Mouse (Mus musculus): ENCODE results near the gene Ggt7.
"Not testable (repeated sequence)": the region's sequence is repeated elsewhere in the genome, so short reads cannot be mapped to it uniquely, and the experiment has no call there.

The Ggt7 gene

DNA sequence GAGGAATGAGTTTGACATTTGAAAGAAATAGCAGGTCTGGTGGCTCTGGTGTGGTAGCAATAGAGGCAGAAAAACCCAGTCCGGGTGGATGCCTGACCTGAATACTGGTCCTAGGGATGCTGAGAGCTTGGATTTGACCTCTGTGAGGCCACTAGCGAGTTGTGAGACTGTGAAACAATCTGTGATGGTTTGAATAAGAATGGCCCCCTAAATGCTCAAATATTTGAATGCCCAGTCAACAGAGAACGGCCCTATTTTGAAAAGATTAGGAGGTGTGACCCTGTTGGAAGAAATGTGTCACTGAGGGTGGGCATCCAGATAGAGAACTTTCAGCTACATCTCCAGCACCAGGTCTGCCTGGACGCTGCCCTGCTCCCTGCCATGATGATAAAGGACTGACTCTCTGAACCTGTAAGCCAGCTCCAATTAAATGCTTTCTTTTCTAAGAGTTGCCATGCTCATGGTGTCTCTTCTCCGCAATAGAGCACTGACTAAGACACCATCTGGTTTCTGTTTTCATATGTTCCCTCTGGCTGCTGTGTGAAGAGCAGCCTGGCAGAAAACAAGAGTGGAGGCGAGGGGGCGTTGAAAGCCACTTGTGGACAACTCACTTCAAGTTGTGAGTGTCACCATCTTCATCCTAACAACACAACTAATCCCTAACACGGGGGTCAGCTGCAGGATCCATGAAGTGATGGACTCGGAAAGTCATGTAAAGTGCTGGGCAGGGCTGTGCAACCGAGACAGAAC is 10.1 kb downstream of the Ggt7 start:
- DNase-seq (ENCODE audit: low spot score in 2 of 2), result no peak

DNA sequence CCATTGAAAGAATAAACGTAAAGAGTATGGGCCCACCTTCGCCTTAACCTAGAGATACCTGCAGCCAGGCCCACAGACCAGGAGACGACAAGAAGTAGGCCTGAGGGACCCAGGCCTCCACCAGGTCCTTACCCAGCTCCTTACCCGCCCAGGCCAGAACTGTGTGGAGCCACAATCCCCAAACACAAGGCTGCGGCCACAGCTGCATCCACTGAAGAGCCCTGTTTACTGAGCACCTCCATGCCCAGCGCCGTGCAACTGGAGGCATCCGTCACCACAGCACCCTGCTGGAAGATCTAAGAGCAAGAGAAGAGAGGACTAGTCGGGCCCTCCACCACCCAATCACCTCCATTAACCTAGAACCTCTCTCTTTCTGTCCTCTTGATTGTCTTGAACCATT is 12.2 kb downstream of the Ggt7 start:
- DNase-seq (ENCODE audit: low spot score in 2 of 2), result no peak

DNA sequence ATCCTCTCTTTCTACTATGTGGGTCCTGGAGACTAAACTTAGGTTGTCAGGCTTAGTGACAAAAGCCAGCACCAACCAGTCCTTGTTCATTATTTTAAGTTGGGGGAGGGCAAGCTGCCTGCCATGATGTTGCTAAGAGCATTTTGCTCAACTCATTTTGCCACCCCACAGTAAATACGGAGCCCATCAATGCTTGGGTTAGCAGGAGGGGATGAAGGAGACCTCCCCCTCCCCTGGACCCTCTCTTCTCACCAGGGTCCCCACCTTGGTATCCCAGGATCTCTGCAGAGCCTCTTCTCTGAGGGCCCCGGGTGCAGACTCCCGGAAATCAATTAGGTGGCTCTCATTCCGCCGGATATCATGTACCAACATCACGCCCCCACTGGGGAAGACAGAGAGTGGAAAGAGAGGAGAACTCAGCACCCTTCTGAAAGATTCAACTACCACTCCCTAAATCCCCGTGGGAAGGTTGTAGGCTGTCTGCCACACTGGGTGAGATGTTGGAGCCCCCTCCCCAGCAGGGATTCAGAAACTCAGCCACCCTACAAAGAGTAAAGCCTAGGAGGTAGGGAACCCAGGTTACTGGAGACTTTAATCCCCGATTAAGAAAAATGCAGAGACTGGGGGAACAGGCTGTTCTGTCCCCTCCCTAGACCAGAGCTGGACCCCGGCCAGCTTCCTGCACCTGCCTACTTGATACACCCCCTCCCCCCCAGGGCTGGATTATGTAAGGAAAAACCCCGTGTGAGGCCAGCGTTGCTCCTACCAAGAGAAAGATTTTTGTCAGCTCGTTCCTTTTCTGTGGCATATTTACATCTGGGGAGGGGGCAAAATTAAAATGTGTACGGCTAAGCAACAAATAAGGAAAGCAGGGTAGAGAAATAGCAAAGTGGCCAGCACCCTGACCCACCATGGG is 13.3 kb downstream of the Ggt7 start:
- peak; percentile 45 to 47 for DNase-seq (ENCODE audit: low spot score in 2 of 2)

DNA sequence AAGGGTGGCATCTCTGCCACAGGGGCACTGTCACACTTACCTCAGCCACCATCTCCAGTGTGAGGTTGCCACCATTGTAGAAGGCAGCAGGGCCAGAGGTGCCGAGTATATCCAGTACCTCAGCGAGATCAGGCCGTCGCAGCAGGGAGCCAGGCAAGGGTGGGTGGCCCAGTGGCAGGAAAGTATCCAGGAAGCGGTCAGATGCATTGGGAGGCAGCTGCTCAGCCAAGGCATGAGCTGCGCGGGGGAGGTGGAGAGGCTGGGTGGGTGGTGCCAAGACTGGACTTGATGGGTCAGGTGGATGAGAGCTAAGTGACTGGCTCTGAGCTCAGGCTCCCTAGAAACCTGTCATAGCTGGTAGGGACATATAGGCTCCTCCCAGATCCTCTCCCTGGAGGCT is 15.4 kb downstream of the Ggt7 start:
- no peak for DNase-seq (ENCODE audit: low spot score in 2 of 2)

DNA sequence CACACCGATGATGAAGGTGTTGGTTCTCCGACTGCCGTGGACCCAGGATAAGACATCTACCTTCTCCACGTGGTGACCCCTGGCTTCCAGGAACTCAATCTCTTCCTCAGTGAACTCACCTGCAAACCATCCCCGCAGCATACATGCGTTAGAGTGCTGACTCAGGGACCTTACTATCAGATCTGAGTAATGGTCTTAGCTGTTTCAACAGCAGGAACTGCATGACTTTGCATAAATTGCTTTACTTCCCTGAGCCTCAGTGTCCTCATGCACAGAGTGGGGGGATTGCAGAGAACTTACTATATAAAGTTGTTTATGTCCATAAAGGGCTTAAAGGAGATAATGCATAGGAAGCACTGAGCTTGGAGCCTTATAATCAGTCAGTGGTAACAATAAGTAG is 27.0 kb downstream of the Ggt7 start:
- DNase-seq (ENCODE audit: low spot score in 2 of 2), result no peak

DNA sequence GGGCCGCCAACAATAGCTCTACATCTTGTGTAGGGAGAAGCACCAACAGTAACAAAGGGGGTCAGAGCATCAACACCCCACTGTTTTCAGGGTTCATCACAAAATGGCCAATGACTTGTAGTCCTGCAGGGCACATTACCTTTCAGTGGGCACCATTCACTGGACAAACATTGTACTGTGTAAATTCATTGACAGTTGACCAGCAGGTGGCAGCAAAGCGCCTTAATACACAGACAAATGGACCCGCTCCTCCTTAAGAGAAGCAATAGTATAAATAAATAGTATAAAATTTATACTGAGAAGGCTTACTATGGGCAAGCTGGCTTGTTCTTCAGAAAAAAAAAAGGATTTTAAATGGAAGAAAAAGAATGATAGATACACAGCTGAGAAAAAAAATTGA is 36.0 kb downstream of the Ggt7 start:
- DNase-seq (ENCODE audit: low spot score in 2 of 2), result peak in 1 of 2 experiments; percentile 65

DNA sequence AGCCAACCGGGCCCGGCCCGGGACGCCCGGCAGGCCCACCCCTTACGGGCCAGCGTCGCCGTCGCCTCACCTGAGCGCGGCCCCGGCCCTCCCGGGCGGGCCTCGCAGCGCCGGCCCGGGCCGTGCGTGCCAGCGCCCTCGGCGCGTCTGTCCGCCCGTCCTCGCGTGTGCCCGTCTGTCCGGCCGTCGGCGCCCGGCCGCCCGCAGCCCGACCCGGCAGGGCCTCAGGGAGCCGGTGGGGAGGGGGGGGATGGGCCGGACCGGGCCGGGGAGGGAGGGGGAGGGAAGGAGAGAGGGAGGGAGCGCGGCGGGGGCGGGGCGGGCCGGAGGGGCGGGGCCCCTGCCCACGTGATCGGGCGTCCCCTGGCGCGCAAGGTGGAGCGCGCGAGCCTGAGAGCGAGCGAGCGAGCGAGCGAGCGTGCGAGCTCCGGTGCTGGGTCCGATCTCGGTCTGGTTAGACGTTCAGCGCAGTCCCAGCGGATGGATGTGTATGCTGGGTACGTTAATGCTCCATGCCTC is 44.4 kb downstream of the Ggt7 start, which contains the start of gene Ncoa6:
TSS of gene Ncoa6 (minus strand) at position 325 of the 519 bp plus-strand sequence.
- peak; percentile 81 to 82 for DNase-seq (ENCODE audit: low spot score in 2 of 2)

DNA sequence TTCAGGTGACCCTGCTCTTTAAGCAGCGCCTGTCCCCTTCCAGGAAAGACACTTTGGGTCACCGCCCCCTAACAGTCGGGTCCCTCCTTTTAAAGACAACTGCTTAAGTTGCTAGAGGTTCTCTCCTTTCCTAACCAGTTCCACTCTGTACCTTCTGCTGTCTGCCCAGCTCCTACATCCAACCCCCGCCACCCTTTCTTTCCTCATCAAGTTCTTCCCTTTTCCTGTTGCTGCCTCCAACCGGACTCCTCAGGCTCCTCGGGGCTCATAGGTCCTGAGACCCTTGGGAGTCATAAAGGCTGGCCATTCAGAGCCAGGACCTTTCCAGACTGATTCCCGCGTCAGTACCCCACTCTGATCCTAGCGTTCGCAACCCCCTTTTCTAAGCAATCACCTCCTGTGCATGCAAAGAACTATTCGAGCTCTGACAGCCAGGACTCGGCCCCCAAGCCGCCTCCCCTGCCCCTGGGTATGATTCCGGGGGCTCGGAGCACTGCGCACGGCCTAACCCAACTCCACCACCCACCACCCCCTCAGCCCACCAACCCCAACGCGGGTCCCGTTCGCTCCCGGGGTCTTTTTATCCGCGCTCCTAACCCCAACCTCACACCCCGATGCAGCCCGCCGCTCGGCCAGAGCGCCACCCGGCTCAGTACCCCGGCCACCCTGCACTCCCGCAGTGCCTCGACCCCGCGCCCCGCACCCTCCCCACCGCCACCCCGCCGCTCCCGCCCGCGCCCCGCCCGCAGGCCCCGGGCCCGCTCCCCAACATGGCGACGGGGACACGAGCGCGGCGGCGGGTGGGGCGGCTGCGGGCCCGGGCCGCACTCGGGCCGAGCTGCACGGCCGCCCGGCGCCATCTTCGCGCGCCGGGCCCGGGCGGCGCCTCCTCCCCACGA is 45.1 kb downstream of the Ggt7 start:
- DNase-seq (ENCODE audit: low spot score in 2 of 2), result peak; percentile 53 to 55

DNA sequence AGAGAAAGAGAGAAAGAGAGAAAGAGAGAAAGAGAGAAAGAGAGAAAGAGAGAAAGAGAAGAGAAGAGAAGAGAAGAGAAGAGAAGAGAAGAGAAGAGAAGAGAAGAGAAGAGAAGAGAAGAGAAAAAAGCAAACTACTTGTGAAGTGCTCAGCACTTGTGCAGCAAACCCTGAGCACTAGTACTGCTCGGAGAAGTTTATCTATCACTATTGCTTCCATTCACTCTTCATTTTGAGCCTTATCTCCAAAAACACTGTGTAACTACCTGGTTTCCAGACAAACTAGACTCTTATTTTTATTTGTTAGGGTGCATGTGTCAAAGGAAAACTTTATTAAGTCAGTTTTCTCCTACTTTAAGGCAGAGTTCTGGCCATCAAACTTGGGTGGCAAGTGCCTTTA is 51.2 kb downstream of the Ggt7 start:
- no peak for DNase-seq (ENCODE audit: low spot score in 2 of 2)

DNA sequence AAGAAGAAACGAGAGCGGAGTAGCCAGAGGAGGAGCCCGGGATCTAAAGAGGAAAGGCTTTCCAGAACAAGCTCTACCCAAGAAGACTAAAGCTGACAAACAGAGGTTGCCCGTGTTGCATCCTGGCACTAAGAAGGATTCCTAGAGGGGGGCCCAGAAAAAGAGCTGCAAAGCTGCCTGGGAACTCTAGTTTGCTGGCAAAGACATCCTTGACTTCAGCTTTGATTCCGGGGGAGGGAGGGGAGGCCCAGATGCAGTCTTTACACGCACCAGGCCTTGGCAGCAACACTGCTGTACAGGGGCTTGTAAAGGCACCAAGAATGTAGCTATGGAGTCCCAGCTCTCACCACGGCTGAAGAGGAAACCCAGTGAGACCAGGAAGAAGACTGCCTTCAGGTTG is 64.4 kb downstream of the Ggt7 start:
- peak; percentile 62 to 68 for DNase-seq (ENCODE audit: low spot score in 2 of 2)

DNA sequence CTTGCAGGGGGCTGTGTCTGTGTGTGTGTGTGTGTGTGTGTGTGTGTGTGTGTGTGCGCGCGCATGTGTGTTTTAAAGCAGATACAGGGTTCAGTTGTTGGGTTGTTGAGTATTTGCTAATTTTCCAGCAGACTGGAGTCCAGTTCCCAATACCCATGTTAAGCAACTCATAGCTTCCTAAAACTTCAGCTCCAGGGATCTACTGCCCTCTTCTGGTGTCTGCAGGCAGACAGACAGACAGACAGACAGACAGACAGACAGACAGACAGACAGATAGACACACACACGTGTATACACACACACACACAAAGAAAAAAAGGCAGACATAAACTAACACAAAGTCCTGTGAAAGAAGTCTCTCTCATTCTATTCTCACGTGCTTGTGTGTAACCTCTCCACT is 66.8 kb downstream of the Ggt7 start:
- no peak for DNase-seq (ENCODE audit: low spot score in 2 of 2)

DNA sequence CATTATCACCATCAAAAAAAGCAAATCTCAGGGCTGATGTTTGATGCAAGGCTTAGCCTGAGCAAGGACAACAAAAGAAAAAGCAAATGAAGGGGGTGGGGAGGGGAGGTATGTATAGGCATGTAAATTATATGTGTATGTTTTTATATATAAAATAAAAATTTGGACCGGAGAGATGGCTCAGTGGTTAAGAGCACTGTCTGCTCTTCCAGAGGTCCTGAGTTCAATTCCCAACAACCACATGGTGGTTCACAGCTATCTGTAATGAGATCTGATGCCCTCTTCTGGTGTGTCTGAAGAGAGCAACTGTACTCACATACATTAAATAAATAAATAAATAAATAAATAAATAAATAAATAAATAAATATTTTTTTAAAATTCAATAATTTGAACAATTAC is 70.1 kb downstream of the Ggt7 start:
- DNase-seq (ENCODE audit: low spot score in 2 of 2), result not testable (repeated sequence)

DNA sequence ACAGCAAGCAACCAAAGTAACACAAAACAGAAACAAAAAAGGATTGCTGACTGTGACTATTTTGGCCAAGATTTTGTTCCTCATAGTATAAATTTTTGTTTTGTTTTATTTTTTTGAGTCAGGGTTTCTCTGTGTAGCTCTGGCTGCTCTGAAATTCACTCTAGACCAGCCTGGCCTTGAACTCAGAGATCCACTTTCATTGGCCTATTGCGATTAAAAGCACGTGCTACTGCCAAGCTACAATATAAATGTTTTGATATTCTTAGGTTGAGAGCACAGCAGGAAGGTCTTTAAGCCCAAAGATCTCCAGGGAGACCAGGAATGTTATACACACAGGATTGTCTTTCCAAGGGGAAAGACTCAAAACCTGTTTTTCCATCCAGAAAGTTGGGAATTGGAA is 74.6 kb downstream of the Ggt7 start:
- DNase-seq (ENCODE audit: low spot score in 2 of 2), result no peak

DNA sequence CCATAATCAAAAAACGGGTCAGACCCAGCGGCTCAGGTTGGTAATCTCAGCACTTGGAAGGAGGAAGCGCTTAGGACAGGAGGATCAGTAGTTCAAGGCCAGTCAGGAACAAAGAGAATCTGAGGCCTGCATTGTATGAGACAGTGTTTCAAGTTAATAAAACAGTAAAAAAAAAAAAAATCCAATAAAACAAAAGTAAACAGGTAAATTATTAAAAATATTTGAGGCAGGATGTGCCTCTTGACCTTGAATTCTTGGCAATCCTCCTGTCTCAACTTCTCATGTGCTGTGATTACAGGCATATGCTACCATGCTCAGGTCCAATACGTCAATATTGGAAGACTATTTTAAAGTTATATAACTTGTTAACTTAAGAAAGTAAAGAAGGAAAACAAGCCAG is 75.1 kb downstream of the Ggt7 start:
- DNase-seq (ENCODE audit: low spot score in 2 of 2), result no peak
